Mouse (Mus musculus) layer of hippocampus, adult 18-20 months (tissue): Measurements from ENCODE around the gene Gm20498. TPM values are rescaled to one million over a fixed set of nuclear protein-coding genes. Genes with fewer than 3 reads are reported as not detected.

Experiments used
- DNase-seq, 2 experiments: peaks; one replicate each; pipeline ENCODE4 v3.0.0; 2022; ENCODE audit warnings: low spot score in 2 of 2
- total RNA-seq, 2 experiments: library from RNA; stranded (reverse); gene quantifications; 2 replicates each; pipeline ENCODE4 v1.2.3; 2021

Gene Gm20498
- total RNA-seq, 2 experiments from 2014 or later = 35.1 to 41.0 TPM

- DNase-seq = peak; percentile 11 to 61
These were observed 199.8 kb downstream of the Gm20498 start, which contains the start of gene Slc8a3 for GRCm38 (mm10) chr12:81332875-81333421. Gene Slc8a3 (minus strand): TSS chr12:81333180.

GRCm38 (mm10) chr12:81331937-81332874 lies 200.5 kb downstream of the Gm20498 start:
- peak; percentile 22 to 65 for DNase-seq

GRCm38 (mm10) chr12:81331046-81331638 lies 201.6 kb downstream of the Gm20498 start:
- DNase-seq = no peak

- no peak for DNase-seq
These were observed 207.7 kb downstream of the Gm20498 start for GRCm38 (mm10) chr12:81324991-81325390.

GRCm38 (mm10) chr12:81324116-81324515 lies 208.6 kb downstream of the Gm20498 start:
- peak; percentile 18 to 67 for DNase-seq

- no peak for DNase-seq
These were observed 211.7 kb downstream of the Gm20498 start for GRCm38 (mm10) chr12:81321021-81321420.

GRCm38 (mm10) chr12:81317811-81318210 lies 214.9 kb downstream of the Gm20498 start:
- DNase-seq = no peak

- peak in 1 of 2 experiments; percentile 23 for DNase-seq
These were observed 216.8 kb downstream of the Gm20498 start for GRCm38 (mm10) chr12:81315953-81316352.

Other genes with a start within 250 kb of the Gm20498 start
- gene Slc8a3, start 199.7 kb downstream of the Gm20498 start, total RNA-seq = 10 to 100 TPM; 13.0 to 14.0 TPM
- 1 to 10 TPM; 1.4 to 1.6 TPM for gene Gm4787, start 153.4 kb downstream of the Gm20498 start, total RNA-seq
- gene Adam4, start 111.0 kb downstream of the Gm20498 start, total RNA-seq = 1 to 10 TPM; 1.5 to 2.7 TPM
- gene Cox16, start 47.8 kb downstream of the Gm20498 start, total RNA-seq = 10 to 100 TPM; 39.7 to 40.3 TPM
- gene Synj2bp, start within 50 bp of the Gm20498 start, total RNA-seq = 10 to 100 TPM; 29.4 to 31.3 TPM
- gene Adam21, start 35.6 kb upstream of the Gm20498 start, total RNA-seq = under 1 TPM in 1 of 2 experiments, not detected in 1; 0.20 TPM
- 10 to 100 TPM; 29.5 to 31.7 TPM for gene Med6, start 62.1 kb upstream of the Gm20498 start, total RNA-seq
- gene Ttc9, start 98.3 kb upstream of the Gm20498 start, total RNA-seq = 10 to 100 TPM; 38.8 to 44.5 TPM
- gene Map3k9, start 248.3 kb upstream of the Gm20498 start, total RNA-seq = 10 to 100 TPM; 30.8 to 31.9 TPM